Mouse (Mus musculus) urinary bladder, postnatal 36 days (tissue): ENCODE measurements at regions not wholly inside any gene's neighbourhood (a gene's known extent, or its start where the extent isn't known, plus 50 kb on each side); places are given as distances from the start of the nearest gene placed in this dataset.
"Not testable (repeated sequence)": the region's sequence is repeated elsewhere in the genome, so short reads cannot be mapped to it uniquely, and the experiment has no call there.

Experiments used
- DNase-seq, 2 experiments: peaks; one replicate each; pipeline ENCODE4 v3.0.0; 2022; ENCODE audit warnings: low spot score in 2 of 2, mixed read lengths in 1 of 2

DNA sequence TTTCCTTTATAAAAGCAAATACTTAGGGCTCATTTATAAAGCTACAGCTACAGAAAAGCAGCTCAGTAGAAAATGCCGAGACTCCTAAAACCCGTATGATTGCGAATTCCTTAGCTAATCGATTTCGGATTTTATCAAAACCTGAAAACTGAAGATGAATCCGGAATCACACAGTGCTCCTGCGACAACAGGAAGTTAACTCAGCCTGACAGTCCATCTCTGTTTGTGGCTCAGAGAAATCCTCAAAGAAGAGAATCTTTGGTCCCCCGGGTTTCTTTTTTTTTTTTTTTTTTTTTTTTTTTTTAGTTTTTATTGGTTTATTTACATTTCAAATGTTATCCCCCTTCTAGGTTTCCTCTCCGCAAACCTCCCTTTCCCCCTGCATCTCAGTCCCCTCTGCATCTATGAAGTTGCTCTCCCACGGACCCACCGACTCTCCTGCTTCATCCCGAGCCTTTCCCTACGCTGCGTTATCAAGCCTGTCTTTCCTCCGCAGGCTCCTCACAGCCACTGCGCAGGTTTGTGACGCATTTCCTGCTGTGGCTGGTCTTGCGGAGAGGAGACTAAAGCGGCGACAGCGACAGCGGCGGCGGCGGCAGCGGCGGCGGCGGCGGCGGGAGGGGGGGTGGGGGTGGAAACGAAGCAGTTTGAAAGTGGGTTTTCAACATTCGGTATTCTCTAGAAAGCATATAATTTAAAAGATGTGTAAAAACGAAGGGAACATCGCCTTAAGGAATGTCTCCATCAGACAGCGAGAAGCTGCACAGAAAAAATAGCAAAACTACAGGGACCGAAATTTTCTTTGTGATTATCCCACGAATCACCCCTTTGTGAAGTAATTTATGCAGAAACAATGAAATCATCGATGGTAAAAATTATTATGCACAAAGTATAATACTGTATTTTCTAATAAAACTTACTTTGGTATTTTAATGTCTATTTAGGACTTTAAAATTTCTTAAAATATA is 352.3 kb upstream of the Snrpn start:
- peak in 1 of 2 experiments; percentile 31 for DNase-seq

GRCm38 (mm10) chr7:60487839-60488454 is 347.9 kb upstream of the Snrpn start:
- not testable (repeated sequence) for DNase-seq

DNA sequence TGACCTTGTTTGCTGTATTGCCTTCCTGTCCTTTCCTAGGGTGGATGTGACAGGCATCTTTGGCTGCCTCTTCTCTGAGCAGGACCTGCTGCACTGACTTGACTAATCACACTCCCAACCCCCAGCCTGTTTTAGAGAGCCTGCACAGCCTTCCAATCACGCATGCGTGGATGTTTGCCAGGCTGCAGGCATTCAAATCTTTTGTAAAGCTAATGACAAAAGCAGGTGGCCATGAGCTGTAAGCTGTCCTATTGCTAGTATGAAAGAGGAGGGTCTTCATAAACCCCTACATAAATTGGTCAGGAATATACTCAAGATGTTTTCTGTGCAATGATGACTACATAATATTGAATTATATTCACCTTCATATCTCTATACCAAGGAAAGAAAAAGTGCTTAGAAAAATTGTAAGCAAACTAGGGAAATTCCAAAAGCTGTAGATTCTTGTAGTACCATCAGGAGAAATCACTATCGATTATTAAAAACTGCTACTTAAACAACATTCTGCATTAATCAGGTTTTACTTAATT is 310.1 kb upstream of the Snrpn start:
- not testable (repeated sequence) for DNase-seq

GRCm38 (mm10) chr7:60449239-60450073 is 309.4 kb upstream of the Snrpn start:
- DNase-seq = not testable (repeated sequence)

DNA sequence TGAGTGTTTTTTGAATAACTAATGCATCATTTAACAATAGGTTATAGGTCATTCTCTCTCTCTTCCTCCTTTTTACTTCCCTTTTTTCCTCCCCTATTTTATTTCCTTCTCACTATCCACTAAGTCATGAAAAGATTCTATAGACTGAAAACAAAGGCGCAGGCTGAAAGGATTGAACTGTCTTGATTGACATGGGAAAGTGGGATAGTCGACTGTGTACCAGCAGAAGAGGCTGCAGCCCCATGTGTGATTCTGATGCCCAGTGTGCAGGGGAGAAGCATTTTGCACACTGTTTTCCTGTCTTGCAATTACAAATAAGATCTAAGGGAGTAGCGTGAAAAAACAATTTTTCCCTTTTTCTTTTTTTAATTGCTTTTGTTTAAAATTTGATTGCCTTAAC is 298.8 kb upstream of the Snrpn start:
- DNase-seq = no peak

DNA sequence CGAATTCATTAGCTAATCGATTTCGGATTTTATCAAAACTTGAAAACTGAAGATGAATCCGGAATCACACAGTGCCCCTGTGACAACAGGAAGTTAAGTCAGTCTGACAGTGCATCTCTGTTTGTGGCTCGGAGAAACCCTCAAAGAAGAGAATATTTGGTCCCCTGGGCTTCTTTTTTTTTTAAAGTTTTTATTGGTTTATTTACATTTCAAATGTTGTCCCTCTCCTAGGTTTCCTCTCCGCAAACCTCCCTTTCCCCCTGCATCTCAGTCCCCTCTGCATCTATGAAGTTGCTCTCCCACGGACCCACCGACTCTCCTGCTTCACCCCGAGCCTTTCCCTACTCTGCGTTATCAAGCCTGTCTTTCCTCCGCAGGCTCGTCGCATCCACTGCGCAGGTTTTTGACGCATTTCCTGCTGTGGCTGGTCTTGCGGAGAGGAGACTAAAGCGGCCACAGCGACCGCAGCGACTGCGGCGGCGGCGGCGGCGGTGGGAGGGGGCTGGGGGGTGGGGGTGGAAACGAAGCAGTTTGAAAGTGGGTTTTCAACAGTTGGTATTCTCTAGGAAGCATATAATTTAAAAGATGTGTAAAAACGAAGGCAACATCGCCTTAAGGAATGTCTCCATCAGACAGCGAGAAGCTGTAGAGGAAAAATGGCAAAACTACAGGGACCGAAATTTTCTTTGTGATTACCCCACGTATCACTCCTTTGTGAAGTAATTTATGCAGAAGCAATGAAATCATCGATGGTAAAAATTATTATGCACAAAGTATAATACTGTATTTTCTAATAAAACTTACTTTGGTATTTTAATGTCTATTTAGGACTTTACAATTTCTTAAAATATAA is 251.2 kb upstream of the Snrpn start:
- DNase-seq = peak; percentile 4 to 28

GRCm38 (mm10) chr7:60386957-60387356 is 246.9 kb upstream of the Snrpn start:
- not testable (repeated sequence) for DNase-seq

DNA sequence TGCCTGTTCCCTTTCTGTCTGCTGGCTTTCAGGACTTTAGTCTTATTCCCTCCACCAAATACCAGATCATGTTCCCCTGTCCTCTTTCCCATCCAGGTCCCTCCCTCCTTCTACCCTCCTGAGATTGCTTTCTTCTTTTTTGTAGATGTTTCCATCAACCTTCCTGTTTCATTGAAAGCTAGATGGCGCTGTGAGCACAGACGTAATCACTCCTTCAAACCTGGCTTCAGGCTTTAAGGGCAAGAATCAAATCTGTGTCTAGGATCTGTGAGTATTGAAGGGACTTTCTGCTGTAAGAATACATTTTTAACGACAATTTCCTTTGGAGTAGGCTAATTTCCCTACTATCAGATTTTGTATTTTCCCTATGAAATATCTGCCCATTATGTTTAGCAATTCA is 234.0 kb upstream of the Snrpn start:
- not testable (repeated sequence) for DNase-seq

GRCm38 (mm10) chr7:60352206-60352605 is 212.2 kb upstream of the Snrpn start:
- DNase-seq = not testable (repeated sequence)
